ENCODE assay signal across 22 mouse cellular contexts in genomic region chr6:104653518-104653917, GRCm38 (mm10).
DNase-seq lines count a peak whose midpoint lies in the region; ATAC-seq and TF ChIP-seq lines count a peak whose summit lies in the region.
"Had no signal": no experiment of that assay in that cellular context is flagged by ENCODE, and none has a peak within 500 bp of the region (broad histone marks: within the 10 kb centered on the region; RNA-seq: fewer than 3 reads in every experiment).

No protein-coding gene starts in this region.

- no peak overlapping the region for H3K9ac ChIP-seq in forebrain, embryonic 14.5 days (ENCODE audit: low read length)
- no peak overlapping the region for H3K9ac ChIP-seq in forebrain, embryonic 16.5 days (replicated peaks; ENCODE audit: low read depth, low read length)
- H3K9ac ChIP-seq in lung, postnatal 0 days (replicated peaks; ENCODE audit: low read depth) = no peak overlapping the region
- H3K9ac ChIP-seq: embryonic facial prominence, embryonic 12.5 days; forebrain, postnatal 0 days; heart, embryonic 13.5 days; hindbrain, embryonic 15.5 days had no signal

- DNase-seq in forebrain, embryonic 14.5 days (ENCODE audit: low spot score) = no peak
- DNase-seq in lung, postnatal 0 days (ENCODE audit: low spot score) = peak; percentile 72
- no peak for DNase-seq in lung, postnatal 10 days
- peak; percentile 16 for DNase-seq in 416B (ENCODE audit: low read depth)
- DNase-seq in frontal cortex, postnatal 36 days (ENCODE audit: low spot score in 2 of 2) = no peak
- DNase-seq: adrenal gland, postnatal 14 days; B cell, adult 2 months; cerebellum, adult 11-12 months; cerebellum, adult 9-10 months; cerebellum, postnatal 25 days; forebrain, postnatal 0 days; gastrocnemius, postnatal 36 days; heart, adult 11 months; heart, postnatal 36 days had no signal

- no peak overlapping the region for H3K4me3 ChIP-seq in forebrain, embryonic 14.5 days (ENCODE audit: low read depth, low read length)
- no peak overlapping the region for H3K4me3 ChIP-seq in forebrain, embryonic 16.5 days (replicated peaks; ENCODE audit: low read length)
- no peak overlapping the region for H3K4me3 ChIP-seq in lung, postnatal 0 days (ENCODE audit: low read depth, low read length)
- H3K4me3 ChIP-seq: embryonic facial prominence, embryonic 12.5 days; heart, embryonic 13.5 days; hindbrain, embryonic 15.5 days had no signal

- no peak for TF ChIP-seq CTCF in lung, postnatal 0 days (IDR thresholded peaks at IDR 0.05)

- no peaks in the 10 kb centered on the region for H3K27me3 ChIP-seq in forebrain, embryonic 14.5 days (replicated peaks; ENCODE audit: control insufficient read depth, insufficient read depth, low read length)
- no peaks in the 10 kb centered on the region for H3K27me3 ChIP-seq in forebrain, embryonic 16.5 days (replicated peaks; ENCODE audit: control insufficient read depth, insufficient read depth, low read length)
- no peaks in the 10 kb centered on the region for H3K27me3 ChIP-seq in lung, postnatal 0 days (replicated peaks; ENCODE audit: insufficient read depth, low read length)
- H3K27me3 ChIP-seq: embryonic facial prominence, embryonic 12.5 days; heart, embryonic 13.5 days; hindbrain, embryonic 15.5 days; Patski had no signal

- no peaks in the 10 kb centered on the region for H3K9me3 ChIP-seq in forebrain, embryonic 14.5 days (replicated peaks; ENCODE audit: control insufficient read depth, low read length)
- no peaks in the 10 kb centered on the region for H3K9me3 ChIP-seq in forebrain, embryonic 16.5 days (ENCODE audit: control insufficient read depth, low read length)
- H3K9me3 ChIP-seq in lung, postnatal 0 days (ENCODE audit: low read length) = no peaks in the 10 kb centered on the region
- H3K9me3 ChIP-seq: embryonic facial prominence, embryonic 12.5 days; G1E; heart, embryonic 13.5 days; hindbrain, embryonic 15.5 days had no signal

- peaks cover 3% of the 10 kb centered on the region for H3K4me1 ChIP-seq in forebrain, embryonic 14.5 days (ENCODE audit: control insufficient read depth, insufficient read depth, low read length)
- H3K4me1 ChIP-seq in forebrain, embryonic 16.5 days (replicated peaks; ENCODE audit: control insufficient read depth, insufficient read depth, low read length) = no peaks in the 10 kb centered on the region
- H3K4me1 ChIP-seq in lung, postnatal 0 days (ENCODE audit: insufficient read depth, low read depth, low read length) = no peaks in the 10 kb centered on the region
- H3K4me1 ChIP-seq: embryonic facial prominence, embryonic 12.5 days; heart, embryonic 13.5 days; hindbrain, embryonic 15.5 days had no signal

- TF ChIP-seq EP300 in lung, postnatal 0 days (IDR thresholded peaks at IDR 0.05) = peak; percentile 29; the same call in 1 of the 2 replicates

- no peak overlapping the region for H3K4me2 ChIP-seq in forebrain, embryonic 14.5 days (ENCODE audit: low read length)
- no peak overlapping the region for H3K4me2 ChIP-seq in forebrain, embryonic 16.5 days (ENCODE audit: low read length)
- no peak overlapping the region for H3K4me2 ChIP-seq in lung, postnatal 0 days (replicated peaks; ENCODE audit: low read depth, low read length)
- H3K4me2 ChIP-seq: embryonic facial prominence, embryonic 12.5 days; heart, embryonic 13.5 days; hindbrain, embryonic 15.5 days had no signal

- 28% methylated on average over 3 of the region's 3 CpGs for WGBS in forebrain, embryonic 14.5 days
- WGBS in forebrain, embryonic 16.5 days = 19% methylated on average over 3 of the region's 3 CpGs
- 52% methylated on average over 3 of the region's 3 CpGs for WGBS in lung, postnatal 0 days

- no peaks in the 10 kb centered on the region for H3K36me3 ChIP-seq in forebrain, embryonic 14.5 days (ENCODE audit: control insufficient read depth, insufficient read depth, low read length)
- no peaks in the 10 kb centered on the region for H3K36me3 ChIP-seq in forebrain, embryonic 16.5 days (ENCODE audit: control insufficient read depth, insufficient read depth)
- H3K36me3 ChIP-seq in lung, postnatal 0 days (ENCODE audit: insufficient read depth, low read length) = no peaks in the 10 kb centered on the region
- H3K36me3 ChIP-seq: embryonic facial prominence, embryonic 12.5 days; G1E; heart, embryonic 13.5 days; hindbrain, embryonic 15.5 days had no signal

- ATAC-seq in forebrain, embryonic 14.5 days = 0 out of 2 replicates have a peak, but pooled peaks have one; percentile 52
- ATAC-seq in forebrain, embryonic 16.5 days = no peak
- peak; percentile 56 for ATAC-seq in lung, postnatal 0 days
- ATAC-seq: activated CD4-positive, CD25-positive, alpha-beta regulatory T cell, adult 4 months; CD4-positive, CD25-positive, alpha-beta regulatory T cell, adult 4 months; forebrain, postnatal 0 days; Patski had no signal

- H3K27ac ChIP-seq in forebrain, embryonic 14.5 days (ENCODE audit: low read depth, low read length) = no peak overlapping the region
- H3K27ac ChIP-seq in forebrain, embryonic 16.5 days (ENCODE audit: low read length) = no peak overlapping the region
- H3K27ac ChIP-seq in lung, postnatal 0 days (ENCODE audit: low read length) = no peak overlapping the region
- H3K27ac ChIP-seq: embryonic facial prominence, embryonic 12.5 days; heart, embryonic 13.5 days; hindbrain, embryonic 15.5 days had no signal

Comparison
In these comparisons a context has a peak if more than half of its experiments do, and no peak if none do; other contexts are left out.
1. DNase-seq: peak in lung, postnatal 0 days (single experiment) and 416B (single experiment); none in forebrain, embryonic 14.5 days (single experiment), lung, postnatal 10 days (single experiment) and frontal cortex, postnatal 36 days (0 of 2).